Mouse (Mus musculus) bone marrow, adult 2 months (tissue): ENCODE results near the gene Itgal.

Source experiments
- CTCF ChIP-seq: fragments of 200-500 bp; IDR thresholded peaks from 2 replicates; pipeline ENCODE4 v1.5.1; 2011; ENCODE audit warnings: low read length, control low read depth; ENCODE audit not compliant: control insufficient read depth, insufficient read depth
- POLR2A ChIP-seq: fragments of 200-500 bp; IDR thresholded peaks from 2 replicates; pipeline ENCODE4 v1.6.1; 2011; ENCODE audit warnings: low read depth, mild to moderate bottlenecking, control low read depth, low read length, borderline replicate concordance; ENCODE audit not compliant: control insufficient read depth

DNA sequence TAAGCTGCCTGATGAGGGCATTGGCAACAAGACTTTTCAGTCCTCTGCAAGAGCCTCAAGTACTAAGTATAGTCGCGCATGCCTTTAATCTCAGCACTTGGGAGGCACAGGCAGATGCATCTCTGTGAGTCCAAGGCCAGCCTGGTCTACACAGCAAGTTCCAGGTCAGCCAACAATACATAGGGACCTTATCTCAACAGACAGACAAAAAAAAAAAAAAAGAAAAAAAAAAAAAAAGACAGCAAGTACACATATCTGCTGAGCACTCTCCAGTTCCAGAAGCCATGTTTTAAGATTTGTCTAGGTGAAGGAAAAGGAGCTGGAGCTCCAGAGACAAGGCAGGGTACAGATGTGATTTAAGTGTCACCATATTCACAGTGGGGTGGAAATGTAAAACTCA lies 40.1 kb upstream of the Itgal start:
- TF ChIP-seq CTCF (no peak), POLR2A (no peak)
